Comparison of ENCODE assay signal across 11 mouse cellular contexts in the genomic region with DNA sequence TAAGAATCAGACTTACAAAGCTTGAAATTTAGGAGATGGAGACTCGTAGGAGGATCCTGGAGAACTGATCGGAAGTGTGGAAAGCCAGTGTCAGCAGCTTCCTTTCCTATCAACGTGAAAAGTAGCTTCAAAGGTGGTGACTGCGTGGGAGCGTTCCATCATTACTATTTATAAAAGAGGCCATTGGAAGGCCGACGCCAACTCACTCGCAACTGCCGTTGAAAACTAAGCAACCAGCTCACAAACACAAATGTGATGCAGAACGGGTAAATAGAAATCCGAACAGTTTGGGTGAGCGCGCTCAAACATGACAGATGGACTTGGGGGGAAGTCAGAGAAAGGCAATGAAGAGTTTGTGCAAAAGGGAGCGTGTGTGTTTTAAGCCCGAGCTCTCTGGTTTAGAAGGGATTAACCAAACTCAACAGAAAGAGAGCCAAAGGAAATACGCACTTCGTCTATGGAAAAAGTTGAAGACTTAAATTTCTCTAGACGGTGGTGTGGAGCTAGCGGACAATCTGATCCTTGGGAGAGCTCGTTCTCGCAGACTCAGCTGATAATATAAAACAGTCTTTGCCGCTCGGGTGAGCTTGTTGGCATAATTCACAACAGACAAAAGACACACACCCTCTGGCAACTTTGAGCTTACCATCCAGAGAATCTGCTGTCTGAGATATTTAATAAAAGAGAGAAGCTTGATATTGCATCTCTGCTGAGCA. TPM values are rescaled to one million over a fixed set of nuclear protein-coding genes. Genes with fewer than 3 reads are reported as not detected.
A peak's percentile ranks its signal among the peaks of the same experiment; 100 is the strongest.
DNase-seq lines count a peak whose midpoint lies in the region; ATAC-seq and TF ChIP-seq lines count a peak whose summit lies in the region.
"Had no signal": no experiment of that assay in that cellular context is flagged by ENCODE, and none has a peak within 500 bp of the region (broad histone marks: within the 10 kb centered on the region; RNA-seq: fewer than 3 reads in every experiment).

No protein-coding gene starts in this region.

- no peaks in the 10 kb centered on the region for H3K36me3 ChIP-seq in heart, postnatal 0 days (replicated peaks; ENCODE audit: control insufficient read depth, insufficient read depth, low read length)
- no peaks in the 10 kb centered on the region for H3K36me3 ChIP-seq in lung, embryonic 16.5 days (ENCODE audit: control insufficient read depth, insufficient read depth, low read length)
- no peaks in the 10 kb centered on the region for H3K36me3 ChIP-seq in stomach, embryonic 16.5 days (ENCODE audit: control insufficient read depth, insufficient read depth, low read length)
- H3K36me3 ChIP-seq: forebrain, embryonic 15.5 days; limb, embryonic 13.5 days had no signal

- H3K9me3 ChIP-seq in heart, postnatal 0 days (replicated peaks; ENCODE audit: control insufficient read depth, low read length): no peaks in the 10 kb centered on the region
- H3K9me3 ChIP-seq in lung, embryonic 16.5 days (ENCODE audit: control insufficient read depth, low read length): no peaks in the 10 kb centered on the region
- H3K9me3 ChIP-seq in stomach, embryonic 16.5 days (replicated peaks; ENCODE audit: control insufficient read depth, low read length): no peaks in the 10 kb centered on the region
- H3K9me3 ChIP-seq: forebrain, embryonic 15.5 days; limb, embryonic 13.5 days had no signal

- H3K27ac ChIP-seq in heart, postnatal 0 days (ENCODE audit: low read depth): no peak overlapping the region
- H3K27ac ChIP-seq in lung, embryonic 16.5 days (ENCODE audit: low read length): peak overlapping the region; percentile 59
- H3K27ac ChIP-seq in stomach, embryonic 16.5 days (ENCODE audit: low read length): 0 out of 2 replicates have a peak overlapping the region, but pooled peaks have one; percentile 2
- H3K27ac ChIP-seq: forebrain, embryonic 15.5 days; limb, embryonic 13.5 days had no signal

- WGBS in heart, postnatal 0 days: 42% methylated on average over 23 of the region's 23 CpGs
- WGBS in lung, embryonic 16.5 days: 64% methylated on average over 23 of the region's 23 CpGs
- WGBS in stomach, embryonic 16.5 days: 61% methylated on average over 23 of the region's 23 CpGs

- H3K4me3 ChIP-seq in heart, postnatal 0 days (ENCODE audit: low read depth, low read length): no peak overlapping the region
- H3K4me3 ChIP-seq in lung, embryonic 16.5 days (ENCODE audit: low read length): 0 out of 2 replicates have a peak overlapping the region, but pooled peaks have one; percentile 15
- H3K4me3 ChIP-seq in stomach, embryonic 16.5 days (replicated peaks; ENCODE audit: low read length): no peak overlapping the region; the same call in 1 of the 2 replicates
- H3K4me3 ChIP-seq: forebrain, embryonic 15.5 days; limb, embryonic 13.5 days had no signal

- TF ChIP-seq EP300 in heart, postnatal 0 days (IDR thresholded peaks at IDR 0.05; ENCODE audit: low read depth): no peak

- TF ChIP-seq CTCF in heart, postnatal 0 days (IDR thresholded peaks at IDR 0.05; ENCODE audit: low read depth): no peak

- no peaks in the 10 kb centered on the region for H3K27me3 ChIP-seq in heart, postnatal 0 days (ENCODE audit: control insufficient read depth, insufficient read depth, low read length)
- no peaks in the 10 kb centered on the region for H3K27me3 ChIP-seq in lung, embryonic 16.5 days (ENCODE audit: control insufficient read depth, insufficient read depth, low read depth, low read length)
- H3K27me3 ChIP-seq in stomach, embryonic 16.5 days (ENCODE audit: control insufficient read depth, insufficient read depth, low read length): no peaks in the 10 kb centered on the region
- H3K27me3 ChIP-seq: forebrain, embryonic 15.5 days; limb, embryonic 13.5 days had no signal

- no peak overlapping the region; the same call in 1 of the 2 replicates for H3K9ac ChIP-seq in heart, postnatal 0 days (replicated peaks; ENCODE audit: low read depth, low read length)
- H3K9ac ChIP-seq in lung, embryonic 16.5 days (ENCODE audit: low read length): no peak overlapping the region
- no peak overlapping the region for H3K9ac ChIP-seq in stomach, embryonic 16.5 days (ENCODE audit: low read length)
- H3K9ac ChIP-seq: forebrain, embryonic 15.5 days; limb, embryonic 13.5 days had no signal

- intact Hi-C loops in heart, postnatal 25 days (cut with DNase I): no loop called here

- no peak for DNase-seq in heart, postnatal 0 days (ENCODE audit: low spot score)
- no peak for DNase-seq in heart, postnatal 25 days (ENCODE audit: low spot score)
- DNase-seq in lung, adult 18-20 months: no peak
- DNase-seq in layer of hippocampus, adult 8-10 months (ENCODE audit: low spot score in 2 of 2): peak; percentile 59 to 69
- DNase-seq in spleen, postnatal 4 days (ENCODE audit: low spot score in 2 of 2): no peak
- DNase-seq: cerebellum, adult 8-10 months; kidney, adult 8-10 months had no signal

- ATAC-seq in heart, postnatal 0 days (ENCODE audit: insufficient read depth, low read depth): no peak
- peak; percentile 47; the same call in 1 of the 2 replicates for ATAC-seq in lung, embryonic 16.5 days (ENCODE audit: low read depth)
- no peak for ATAC-seq in stomach, embryonic 16.5 days (ENCODE audit: insufficient read depth, low FRiP score)
- ATAC-seq: forebrain, embryonic 15.5 days had no signal

- H3K4me2 ChIP-seq in heart, postnatal 0 days (ENCODE audit: low read depth, low read length): 0 out of 2 replicates have a peak overlapping the region, but pooled peaks have one; percentile 3
- peak overlapping the region; percentile 27 for H3K4me2 ChIP-seq in lung, embryonic 16.5 days (ENCODE audit: low read depth, low read length)
- H3K4me2 ChIP-seq in stomach, embryonic 16.5 days (ENCODE audit: low read depth, low read length): peak overlapping the region; percentile 10; the same call in 1 of the 2 replicates
- H3K4me2 ChIP-seq: forebrain, embryonic 15.5 days; limb, embryonic 13.5 days had no signal

- no peaks in the 10 kb centered on the region for H3K4me1 ChIP-seq in heart, postnatal 0 days (ENCODE audit: control insufficient read depth, insufficient read depth)
- H3K4me1 ChIP-seq in lung, embryonic 16.5 days (replicated peaks; ENCODE audit: control insufficient read depth, insufficient read depth, low read length): no peaks in the 10 kb centered on the region
- no peaks in the 10 kb centered on the region for H3K4me1 ChIP-seq in stomach, embryonic 16.5 days (ENCODE audit: control insufficient read depth, insufficient read depth, low read length)
- H3K4me1 ChIP-seq: forebrain, embryonic 15.5 days; limb, embryonic 13.5 days had no signal

RNA-seq across cellular contexts. Expression of a gene that starts 20.0 kb away (rescaled TPM):
- 25.8 and 30.6 TPM in 2 replicates for total RNA-seq in heart, postnatal 0 days (2014; rRNA removed; ENCODE audit: low replicate concordance)
- 7.7 and 8.3 TPM in 2 replicates for polyA plus RNA-seq in heart, postnatal 0 days (2015; fragmentation: Nextera tagmentation; extraction: Ambion mirVana)
- 10 to 100 TPM; 42.2 to 46.9 TPM for total RNA-seq in heart, postnatal 25 days (2021)
- 13.6 and 13.7 TPM in 2 replicates for polyA plus RNA-seq in lung, embryonic 16.5 days (2015; fragmentation: Nextera tagmentation; extraction: Ambion mirVana)
- 100 to 1,000 TPM; 204 to 259 (median 236) TPM for total RNA-seq in layer of hippocampus, adult 8-10 months (2022)
- polyA plus RNA-seq in stomach, embryonic 16.5 days (2015; fragmentation: Nextera tagmentation; extraction: Ambion mirVana): 14.1 and 16.3 TPM in 2 replicates

Comparison
In these comparisons a context has a peak if more than half of its experiments do, and no peak if none do; other contexts are left out.
1. DNase-seq: peak in layer of hippocampus, adult 8-10 months (2 of 2); none in heart, postnatal 0 days (single experiment), heart, postnatal 25 days (single experiment), lung, adult 18-20 months (0 of 2) and spleen, postnatal 4 days (0 of 2).
2. Peak in every context shown above with its lines, with median percentiles within 50 percentile points of each other: H3K4me2 ChIP-seq.